Mouse (Mus musculus) ES-Bruce4 (cell line): ENCODE measurements at regions not wholly inside any gene's neighbourhood (a gene's known extent, or its start where the extent isn't known, plus 50 kb on each side); places are given as distances from the start of the nearest gene placed in this dataset.

Source experiments
- CTCF ChIP-seq: IDR thresholded peaks from one replicate; pipeline ENCODE4 v1.8.1; 2011; ENCODE audit warnings: low read depth, low read length
- EP300 ChIP-seq: IDR thresholded peaks from 2 replicates; pipeline ENCODE4 v1.6.1; 2011; ENCODE audit warnings: low read depth, low read length; ENCODE audit not compliant: insufficient read depth
- POLR2A ChIP-seq: IDR thresholded peaks from one replicate; pipeline ENCODE4 v1.8.1; 2011; ENCODE audit warnings: low read length; ENCODE audit not compliant: insufficient read depth

DNA sequence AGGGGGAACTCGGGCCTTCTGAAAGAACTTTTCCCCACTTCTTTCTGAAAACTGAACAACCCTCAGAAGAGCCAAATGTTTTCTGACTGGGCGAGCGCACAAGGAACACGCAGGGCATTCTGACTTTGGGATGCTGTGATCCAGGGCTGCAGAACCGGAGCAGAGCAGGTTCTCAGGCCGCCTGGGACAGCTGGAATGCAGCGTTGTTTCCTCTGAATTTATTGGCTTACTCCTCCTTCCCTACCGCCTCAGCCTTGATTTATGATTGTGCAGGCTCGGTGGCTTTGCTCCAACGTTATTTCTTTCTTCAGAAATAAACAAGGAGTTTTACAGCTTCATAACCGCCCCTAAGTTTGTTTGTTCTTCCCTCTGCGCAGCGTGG lies 226.7 kb upstream of the Jun start:
- TF ChIP-seq CTCF (no peak), POLR2A (no peak), EP300 (no peak)
